Mouse (Mus musculus): Measurements from ENCODE around the gene Fam20b. TPM values are rescaled to one million over a fixed set of nuclear protein-coding genes. Genes with fewer than 3 reads are reported as not detected.

Gene Fam20b
- polyA plus RNA-seq (2012; rRNA removed) = 24.8 and 26.1 TPM in 2 replicates

GRCm38 (mm10) chr1:156718950-156719805, at the start of gene Fam20b:
TSS of gene Fam20b (minus strand) at chr1:156719086.

GRCm38 (mm10) chr1:156674195-156675000, 44.5 kb downstream of the Fam20b start, which contains the start of gene Tor3a:
TSS of gene Tor3a (minus strand) at chr1:156674356.

Other genes with a start within 250 kb of the Fam20b start
- 18.5 and 27.6 TPM in 2 replicates for gene Soat1, start 244.8 kb downstream of the Fam20b start, polyA plus RNA-seq (2012; rRNA removed)
- 3.6 and 6.5 TPM in 2 replicates for gene Gm10031, start 195.1 kb downstream of the Fam20b start, polyA plus RNA-seq (2012; rRNA removed)
- 13.6 and 19.9 TPM in 2 replicates for gene Abl2, start 160.3 kb downstream of the Fam20b start, polyA plus RNA-seq (2012; rRNA removed)
- 2.7 TPM in 2 replicates for gene Tor3a, start 44.7 kb downstream of the Fam20b start, polyA plus RNA-seq (2012; rRNA removed)
- gene Angptl1, start 119.5 kb upstream of the Fam20b start, polyA plus RNA-seq (2012; rRNA removed) = 1.8 and 11.3 TPM in 2 replicates
- gene Ralgps2, start 220.5 kb upstream of the Fam20b start, polyA plus RNA-seq (2012; rRNA removed) = 45.4 and 77.9 TPM in 2 replicates

All from central nervous system, embryonic 11.5 days (tissue).